In genomic region chr12:8454487-8454886, GRCm38 (mm10) we compare ENCODE assay signal across 8 mouse cellular contexts. TPM values are rescaled to one million over a fixed set of nuclear protein-coding genes. Genes with fewer than 3 reads are reported as not detected.
DNase-seq lines count a peak whose midpoint lies in the region; ATAC-seq lines count a peak whose summit lies in the region.

No protein-coding gene starts in this region.

- no peak for ATAC-seq in cerebellum, adult (ENCODE audit: insufficient number of reproducible peaks, low FRiP score, low TSS enrichment)

- H3K9me3 ChIP-seq in hindbrain, embryonic 10.5 days, result no peaks in the 10 kb centered on the region

- 89% methylated on average over 3 of the region's 3 CpGs for WGBS in hindbrain, embryonic 10.5 days

- H3K4me3 ChIP-seq in hindbrain, embryonic 10.5 days, result no peak overlapping the region

- H3K4me1 ChIP-seq in hindbrain, embryonic 10.5 days (replicated peaks), result peaks cover 31% of the 10 kb centered on the region

- no peaks in the 10 kb centered on the region for H3K36me3 ChIP-seq in hindbrain, embryonic 10.5 days

- intact Hi-C loops in left cerebral cortex, postnatal 10 days (cut with DNase I), result loop anchor here (5.0 kb wide), 2 partner anchors 43 to 127 kb away; no protein-coding TSS in a partner anchor
- intact Hi-C loops in heart, postnatal 25 days (cut with DNase I), result no loop called here

- H3K27ac ChIP-seq in hindbrain, embryonic 10.5 days, result no peak overlapping the region

- H3K27me3 ChIP-seq in hindbrain, embryonic 10.5 days (ENCODE audit: insufficient read depth, poor library complexity, severe bottlenecking), result peaks cover 12% of the 10 kb centered on the region

- peak; percentile 50 for DNase-seq in cerebellum, adult 9-11 months
- peak; percentile 62 for DNase-seq in left cerebral cortex, adult 11 months (ENCODE audit: low spot score)
- no peak for DNase-seq in left cerebral cortex, postnatal 10 days (ENCODE audit: extremely low spot score in 1 of 2, low spot score in 2 of 2)
- peak; percentile 42 for DNase-seq in heart, postnatal 25 days (ENCODE audit: low spot score)
- DNase-seq in lung, postnatal 14 days, result peak; percentile 68
- DNase-seq in hindbrain, embryonic 10.5 days (ENCODE audit: low spot score), result no peak
- no peak for DNase-seq in spleen, postnatal 14 days (ENCODE audit: low spot score in 2 of 2)

RNA-seq across cellular contexts. Expression of gene Rhob, which starts 45.3 kb away (rescaled TPM):
- 100 to 1,000 TPM; 235 to 310 TPM for total RNA-seq in left cerebral cortex, postnatal 10 days (2021)
- 100 to 1,000 TPM; 149 to 156 TPM for total RNA-seq in heart, postnatal 25 days (2021)
- polyA plus RNA-seq in hindbrain, embryonic 10.5 days (2016; fragmentation: Nextera tagmentation; extraction: Ambion mirVana), result 31.5 and 54.8 TPM in 2 replicates

Comparison
In these comparisons a context has a peak if more than half of its experiments do, and no peak if none do; other contexts are left out.
1. DNase-seq: peak in cerebellum, adult 9-11 months (single experiment), left cerebral cortex, adult 11 months (single experiment), heart, postnatal 25 days (single experiment) and lung, postnatal 14 days (single experiment); none in left cerebral cortex, postnatal 10 days (0 of 2), hindbrain, embryonic 10.5 days (single experiment) and spleen, postnatal 14 days (0 of 2).